ENCODE assay signal across 19 mouse cellular contexts in genomic region chr19:4513236-4513858, GRCm38 (mm10). TPM values are rescaled to one million over a fixed set of nuclear protein-coding genes. Genes with fewer than 3 reads are reported as not detected.
"Had no signal": no experiment of that assay in that cellular context is flagged by ENCODE, and none has a peak within 500 bp of the region (broad histone marks: within the 10 kb centered on the region; RNA-seq: fewer than 3 reads in every experiment).

No protein-coding gene starts in this region.

- H3K9me3 ChIP-seq: limb, embryonic 15.5 days; midbrain, embryonic 13.5 days; stomach, embryonic 15.5 days had no signal

- H3K27me3 ChIP-seq: stomach, embryonic 15.5 days had no signal

- H3K4me2 ChIP-seq: limb, embryonic 15.5 days; midbrain, embryonic 13.5 days; stomach, embryonic 15.5 days had no signal

- H3K4me3 ChIP-seq: limb, embryonic 15.5 days; midbrain, embryonic 13.5 days; stomach, embryonic 15.5 days had no signal

- ATAC-seq: lung, postnatal 0 days; midbrain, embryonic 13.5 days had no signal

- H3K36me3 ChIP-seq: limb, embryonic 15.5 days; midbrain, embryonic 13.5 days; stomach, embryonic 15.5 days had no signal

- H3K9ac ChIP-seq: limb, embryonic 15.5 days; midbrain, embryonic 13.5 days; stomach, embryonic 15.5 days had no signal

- DNase-seq: kidney, adult 8-10 months; layer of hippocampus, adult 9-11 months; layer of hippocampus, postnatal 36 days; lung, adult 2 months; lung, postnatal 36 days; right cerebral cortex, postnatal 14 days; thymus, postnatal 4 days had no signal

- H3K27ac ChIP-seq: limb, embryonic 15.5 days; midbrain, embryonic 13.5 days; stomach, embryonic 15.5 days had no signal

RNA-seq across cellular contexts. Expression of gene 2010003K11Rik, which starts 15.0 kb away (rescaled TPM):
- total RNA-seq: layer of hippocampus, adult 18-20 months; layer of hippocampus, postnatal 36 days; left cerebral cortex, adult 8-10 months; left cerebral cortex, postnatal 25 days; megakaryocyte progenitor cell, adult 5-6 weeks; midbrain, postnatal 0 days had no signal
- polyA plus RNA-seq: limb, embryonic 11.5 days; limb, embryonic 15.5 days; midbrain, embryonic 13.5 days; midbrain, postnatal 0 days; neural tube, embryonic 14.5 days; spleen, adult 2 months had no signal

RNA-seq across cellular contexts. Expression of gene Syt12, which starts 36.1 kb away (rescaled TPM):
- total RNA-seq: megakaryocyte progenitor cell, adult 5-6 weeks had no signal
